In the genomic region with DNA sequence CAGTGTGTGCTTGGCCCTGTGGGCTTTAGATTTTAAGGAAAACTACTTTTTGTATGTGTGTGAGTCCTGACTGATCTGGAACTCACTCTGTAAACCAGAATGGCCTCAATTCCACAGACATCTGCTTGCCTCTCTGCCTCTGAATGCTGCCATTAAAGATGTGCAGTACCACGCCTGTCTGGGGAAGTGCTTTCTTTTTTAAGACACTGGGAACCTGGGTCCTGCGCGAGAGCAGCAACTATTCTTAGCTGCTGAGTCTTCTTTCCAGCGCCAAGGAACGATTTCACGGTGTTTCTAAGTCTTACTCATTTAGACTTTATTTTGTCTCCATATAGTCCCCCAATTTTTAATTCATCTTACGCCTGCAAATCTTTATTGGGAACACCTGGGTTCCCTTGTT, we compare ENCODE assay signal across 22 mouse cellular contexts. TPM values are rescaled to one million over a fixed set of nuclear protein-coding genes. Genes with fewer than 3 reads are reported as not detected.
DNase-seq lines count a peak whose midpoint lies in the region; ATAC-seq lines count a peak whose summit lies in the region.
"Had no signal": no experiment of that assay in that cellular context is flagged by ENCODE, and none has a peak within 500 bp of the region (broad histone marks: within the 10 kb centered on the region; RNA-seq: fewer than 3 reads in every experiment).

No protein-coding gene starts in this region.

- no peak overlapping the region for H3K9ac ChIP-seq in hindbrain, embryonic 15.5 days
- H3K9ac ChIP-seq in hindbrain, embryonic 12.5 days = no peak overlapping the region
- H3K9ac ChIP-seq in intestine, embryonic 15.5 days = no peak overlapping the region
- H3K9ac ChIP-seq: embryonic facial prominence, embryonic 13.5 days; forebrain, embryonic 12.5 days; heart, embryonic 12.5 days had no signal

- H3K4me2 ChIP-seq in hindbrain, embryonic 15.5 days = no peak overlapping the region
- no peak overlapping the region for H3K4me2 ChIP-seq in hindbrain, embryonic 12.5 days (replicated peaks)
- H3K4me2 ChIP-seq in intestine, embryonic 15.5 days (replicated peaks) = no peak overlapping the region
- H3K4me2 ChIP-seq: embryonic facial prominence, embryonic 13.5 days; forebrain, embryonic 12.5 days; heart, embryonic 12.5 days had no signal

- H3K36me3 ChIP-seq in hindbrain, embryonic 15.5 days = peaks cover 91% of the 10 kb centered on the region
- peaks cover 95% of the 10 kb centered on the region for H3K36me3 ChIP-seq in hindbrain, embryonic 12.5 days
- H3K36me3 ChIP-seq in intestine, embryonic 15.5 days = peaks cover 54% of the 10 kb centered on the region

- 79% methylated on average over 7 of the region's 7 CpGs for WGBS in hindbrain, embryonic 15.5 days
- WGBS in hindbrain, embryonic 12.5 days = 86% methylated on average over 7 of the region's 7 CpGs
- 91% methylated on average over 7 of the region's 7 CpGs for WGBS in intestine, embryonic 15.5 days

- peak; percentile 71 for ATAC-seq in frontal cortex, adult (ENCODE audit: low TSS enrichment)
- no peak for ATAC-seq in hindbrain, embryonic 15.5 days (ENCODE audit: low FRiP score, low read depth)
- ATAC-seq in hindbrain, embryonic 12.5 days (ENCODE audit: low FRiP score) = no peak
- no peak for ATAC-seq in intestine, embryonic 15.5 days
- ATAC-seq: CD4-positive, CD25-positive, alpha-beta regulatory T cell, adult 4 months; forebrain, embryonic 16.5 days had no signal

- H3K9me3 ChIP-seq in hindbrain, embryonic 15.5 days = no peaks in the 10 kb centered on the region
- H3K9me3 ChIP-seq in hindbrain, embryonic 12.5 days (replicated peaks) = no peaks in the 10 kb centered on the region
- H3K9me3 ChIP-seq in intestine, embryonic 15.5 days = no peaks in the 10 kb centered on the region
- H3K9me3 ChIP-seq: embryonic facial prominence, embryonic 13.5 days; forebrain, embryonic 12.5 days; G1E; heart, embryonic 12.5 days had no signal

- no peaks in the 10 kb centered on the region for H3K27me3 ChIP-seq in hindbrain, embryonic 15.5 days
- H3K27me3 ChIP-seq in hindbrain, embryonic 12.5 days = no peaks in the 10 kb centered on the region
- H3K27me3 ChIP-seq in intestine, embryonic 15.5 days (replicated peaks) = no peaks in the 10 kb centered on the region
- H3K27me3 ChIP-seq: embryonic facial prominence, embryonic 13.5 days; forebrain, embryonic 12.5 days; heart, embryonic 12.5 days had no signal

- 0 out of 2 replicates have a peak overlapping the region, but pooled peaks have one; percentile 26 for H3K27ac ChIP-seq in hindbrain, embryonic 15.5 days (replicated peaks)
- H3K27ac ChIP-seq in hindbrain, embryonic 12.5 days = no peak overlapping the region
- no peak overlapping the region for H3K27ac ChIP-seq in intestine, embryonic 15.5 days
- H3K27ac ChIP-seq: embryonic facial prominence, embryonic 13.5 days; forebrain, embryonic 12.5 days; gastrocnemius, adult 2 months had no signal

- H3K4me3 ChIP-seq in hindbrain, embryonic 15.5 days = no peak overlapping the region
- no peak overlapping the region for H3K4me3 ChIP-seq in hindbrain, embryonic 12.5 days
- H3K4me3 ChIP-seq in intestine, embryonic 15.5 days (replicated peaks) = no peak overlapping the region
- H3K4me3 ChIP-seq: embryonic facial prominence, embryonic 13.5 days; forebrain, embryonic 12.5 days; gastrocnemius, adult 2 months; heart, embryonic 12.5 days had no signal

- no peak for DNase-seq in frontal cortex, postnatal 10 days (ENCODE audit: low spot score in 2 of 2)
- peak; percentile 48 for DNase-seq in right cerebral cortex, adult 18-20 months
- no peak for DNase-seq in right cerebral cortex, postnatal 4 days
- DNase-seq: adrenal gland, adult 8-10 months; B cell, adult 2 months; cerebellum, adult 11 months; cerebellum, adult 8-10 months; cerebellum, postnatal 14 days; gastrocnemius, adult 2 months; gastrocnemius, postnatal 25 days; heart, postnatal 4 days had no signal

- no peaks in the 10 kb centered on the region for H3K4me1 ChIP-seq in hindbrain, embryonic 15.5 days (replicated peaks)
- H3K4me1 ChIP-seq in hindbrain, embryonic 12.5 days = no peaks in the 10 kb centered on the region
- no peaks in the 10 kb centered on the region for H3K4me1 ChIP-seq in intestine, embryonic 15.5 days (replicated peaks)
- H3K4me1 ChIP-seq: embryonic facial prominence, embryonic 13.5 days; forebrain, embryonic 12.5 days; heart, embryonic 12.5 days had no signal

RNA-seq across cellular contexts. Expression of gene Agt, which starts 22.7 kb away (rescaled TPM):
- 1.0 TPM in 2 replicates for polyA plus RNA-seq in hindbrain, embryonic 15.5 days (2015; fragmentation: Nextera tagmentation; extraction: Ambion mirVana)
- polyA plus RNA-seq in hindbrain, embryonic 12.5 days (2016; fragmentation: Nextera tagmentation; extraction: Ambion mirVana) = 0.35 and 0.44 TPM in 2 replicates
- 4.1 and 5.8 TPM in 2 replicates for polyA plus RNA-seq in intestine, embryonic 15.5 days (2015; fragmentation: Nextera tagmentation; extraction: Ambion mirVana)
- polyA plus RNA-seq: CD4-positive, CD25-positive, alpha-beta regulatory T cell, adult 4 months; forebrain, embryonic 12.5 days; G1E had no signal

RNA-seq across cellular contexts. Expression of gene Cog2, which starts 26.2 kb away (rescaled TPM):
- polyA plus RNA-seq in hindbrain, embryonic 15.5 days (2015; fragmentation: Nextera tagmentation; extraction: Ambion mirVana) = 31.5 and 32.4 TPM in 2 replicates
- 44.2 and 44.6 TPM in 2 replicates for polyA plus RNA-seq in hindbrain, embryonic 12.5 days (2016; fragmentation: Nextera tagmentation; extraction: Ambion mirVana)
- 31.2 and 34.4 TPM in 2 replicates for polyA plus RNA-seq in intestine, embryonic 15.5 days (2015; fragmentation: Nextera tagmentation; extraction: Ambion mirVana)

RNA-seq across cellular contexts. Expression of gene Capn9, which starts 29.1 kb away (rescaled TPM):
- polyA plus RNA-seq in hindbrain, embryonic 15.5 days (2015; fragmentation: Nextera tagmentation; extraction: Ambion mirVana) = 0.07 and 0.26 TPM in 2 replicates
- polyA plus RNA-seq in hindbrain, embryonic 12.5 days (2016; fragmentation: Nextera tagmentation; extraction: Ambion mirVana) = not detected in 2 replicates
- 1.6 and 1.7 TPM in 2 replicates for polyA plus RNA-seq in intestine, embryonic 15.5 days (2015; fragmentation: Nextera tagmentation; extraction: Ambion mirVana)
- polyA plus RNA-seq: brain, embryonic 14.5 days; CD4-positive, CD25-positive, alpha-beta regulatory T cell, adult 4 months; G1E had no signal
